Mouse (Mus musculus) cerebellum, adult 2 months (tissue): ENCODE measurements at regions not wholly inside any gene's neighbourhood (a gene's known extent, or its start where the extent isn't known, plus 50 kb on each side); places are given as distances from the start of the nearest gene placed in this dataset.

Experiments used
- DNase-seq, 2 experiments: peaks; one replicate each; pipeline ENCODE4 v3.0.0; 2021
- H3K27ac ChIP-seq: fragments of 200-500 bp; 2 replicates; pipeline ENCODE4 v1.5.1; 2012; ENCODE audit warnings: low read length, control low read depth, inconsistent platforms; ENCODE audit not compliant: insufficient read depth
- H3K27me3 ChIP-seq: fragments of 200-500 bp; 2 replicates; pipeline ENCODE4 v1.6.1; 2012; ENCODE audit warnings: inconsistent platforms, mild to moderate bottlenecking, low read length, moderate library complexity; ENCODE audit not compliant: control insufficient read depth, insufficient read depth
- H3K4me1 ChIP-seq: fragments of 200-500 bp; 2 replicates; pipeline ENCODE4 v1.6.1; 2011; ENCODE audit warnings: low read length; ENCODE audit not compliant: control insufficient read depth, insufficient read depth
- H3K4me3 ChIP-seq: fragments of 200-500 bp; replicated peaks from 2 replicates; pipeline ENCODE3; 2011; ENCODE audit warnings: mild to moderate bottlenecking, low read depth, low read length, control low read depth; ENCODE audit not compliant: insufficient read depth
- CTCF ChIP-seq: fragments of 200-500 bp; IDR thresholded peaks from 2 replicates; pipeline ENCODE4 v1.5.1; 2011; ENCODE audit warnings: low read depth, mild to moderate bottlenecking, control low read depth, low read length, moderate library complexity, borderline replicate concordance; ENCODE audit not compliant: insufficient read depth
- POLR2A ChIP-seq: fragments of 200-500 bp; IDR thresholded peaks from 2 replicates; pipeline ENCODE4 v1.6.1; 2011; ENCODE audit warnings: low read length, control low read depth, borderline replicate concordance; ENCODE audit not compliant: insufficient read depth
- whole genome bisulfite sequencing: fragments of 180-500 bp; shearing (Covaris S2); methylation state at CpG from one replicate; pipeline ENCODE4 v1.1.7; 2018; 5-methylcytosine and 5-hydroxymethylcytosine counted together

- 50% methylated on average over 12 of the region's 12 CpGs for WGBS
- Histone ChIP-seq H3K27ac (no peak overlapping the region), H3K27me3 (no peaks in the 10 kb centered on the region), H3K4me1 (no peaks in the 10 kb centered on the region), H3K4me3 (no peak overlapping the region)
- DNase-seq, result no peak
- TF ChIP-seq POLR2A, result no peak
- TF ChIP-seq CTCF, result no peak
These were observed 949.0 kb downstream of the Mrps31 start for GRCm38 (mm10) chr8:23360061-23360622.

- no peak overlapping the region for H3K27ac ChIP-seq
- no peaks in the 10 kb centered on the region for H3K27me3 ChIP-seq
- TF ChIP-seq POLR2A (no peak), CTCF (no peak)
- no peak for DNase-seq
- H3K4me3 ChIP-seq, result no peak overlapping the region
- 44% methylated on average over 9 of the region's 9 CpGs for WGBS
- no peaks in the 10 kb centered on the region for H3K4me1 ChIP-seq
These were observed 949.7 kb downstream of the Mrps31 start for GRCm38 (mm10) chr8:23360850-23361274.
